Mouse (Mus musculus) CH12.LX (cell line): ENCODE data around the gene Abca17. TPM values are rescaled to one million over a fixed set of nuclear protein-coding genes. Genes with fewer than 3 reads are reported as not detected.
A peak's percentile ranks its signal among the peaks of the same experiment; 100 is the strongest.

Source experiments
- DNase-seq: peaks from one replicate; pipeline ENCODE4 v3.0.0-alpha.2; 2013; ENCODE audit errors: extremely low read depth
- H3K27ac ChIP-seq: 2 replicates; pipeline ENCODE4 v1.5.1; 2012; ENCODE audit warnings: low read depth, mild to moderate bottlenecking, control low read depth, moderate library complexity; ENCODE audit not compliant: insufficient read depth
- H3K27me3 ChIP-seq: replicated peaks from 2 replicates; pipeline ENCODE3; 2012; ENCODE audit warnings: inconsistent platforms
- H3K36me3 ChIP-seq, 2 experiments: replicated peaks in 1 of 2; 2 replicates each; pipeline versions ENCODE3 to v1.6.1; 2012; ENCODE audit warnings: inconsistent platforms in 1 of 2, low read length in 1 of 2, mild to moderate bottlenecking in 1 of 2, mixed read lengths in 1 of 2, moderate library complexity in 1 of 2; ENCODE audit not compliant: control insufficient read depth in 1 of 2, insufficient read depth in 1 of 2
- H3K4me1 ChIP-seq, 2 experiments: 2 replicates each; pipeline ENCODE4 v1.6.1; 2012; ENCODE audit warnings: inconsistent platforms in 1 of 2, moderate library complexity in 1 of 2; ENCODE audit not compliant: insufficient read depth in 2 of 2, control insufficient read depth in 1 of 2
- H3K4me2 ChIP-seq: 2 replicates; pipeline ENCODE4 v1.6.1; 2012; ENCODE audit warnings: low read depth, mild to moderate bottlenecking, control low read depth; ENCODE audit not compliant: poor library complexity, insufficient read depth, severe bottlenecking
- H3K4me3 ChIP-seq, 3 experiments: fragments of 150-350 bp in 1 of 3; sonication (generic) in 1 of 3; replicated peaks in 1 of 3; 2 replicates each; pipeline versions ENCODE3 to v1.5.1; 2011 to 2012; ENCODE audit warnings: low read depth in 2 of 3, low read length in 2 of 3, mild to moderate bottlenecking in 2 of 3, moderate library complexity in 2 of 3, control low read depth in 1 of 3, improper control_type of control experiment in 1 of 3, inconsistent platforms in 1 of 3, mixed read lengths in 1 of 3; ENCODE audit not compliant: poor library complexity in 1 of 3
- H3K79me2 ChIP-seq: replicated peaks from 2 replicates; pipeline ENCODE4 v1.6.1; 2012; ENCODE audit warnings: mild to moderate bottlenecking, moderate library complexity; ENCODE audit not compliant: control insufficient read depth, poor library complexity, insufficient read depth, severe bottlenecking; ENCODE audit errors: extremely low read depth
- H3K9ac ChIP-seq: 2 replicates; pipeline ENCODE4 v1.6.1; 2012; ENCODE audit warnings: low read depth, mild to moderate bottlenecking, control low read depth, moderate library complexity; ENCODE audit not compliant: insufficient read depth
- H3K9me3 ChIP-seq: replicated peaks from 2 replicates; pipeline ENCODE3; 2012; ENCODE audit warnings: low read length, inconsistent platforms, mixed read lengths
- BHLHE40 ChIP-seq: IDR thresholded peaks from 2 replicates; pipeline ENCODE4 v1.6.1; 2011; ENCODE audit warnings: mild to moderate bottlenecking, low read depth, low read length, improper control_type of control experiment
- ELF1 ChIP-seq: IDR thresholded peaks from 2 replicates; pipeline ENCODE4 v1.6.1; 2014; ENCODE audit warnings: low read depth, mild to moderate bottlenecking, inconsistent platforms, low read length, improper control_type of control experiment
- JUND ChIP-seq: conservative IDR thresholded peaks from 2 replicates; pipeline ENCODE4 v1.6.1; 2011; ENCODE audit warnings: low read depth, low read length, improper control_type of control experiment
- MAFK ChIP-seq: IDR thresholded peaks from 2 replicates; pipeline ENCODE4 v1.6.1; 2011; ENCODE audit warnings: low read length, improper control_type of control experiment; ENCODE audit not compliant: insufficient replicate concordance
- NELFE ChIP-seq: IDR thresholded peaks from 2 replicates; pipeline ENCODE4 v1.6.1; 2011; ENCODE audit warnings: low read depth, low read length, improper control_type of control experiment
- POLR2AphosphoS2 ChIP-seq: IDR thresholded peaks from 2 replicates; pipeline ENCODE4 v1.6.1; 2011; ENCODE audit warnings: low read depth, low read length, improper control_type of control experiment
- RAD21 ChIP-seq: IDR thresholded peaks from 2 replicates; pipeline ENCODE4 v1.6.1; 2011; ENCODE audit warnings: low read depth, mild to moderate bottlenecking, low read length, improper control_type of control experiment, moderate library complexity
- RCOR1 ChIP-seq: conservative IDR thresholded peaks from 2 replicates; pipeline ENCODE4 v1.6.1; 2012; ENCODE audit warnings: low read depth, mild to moderate bottlenecking, inconsistent platforms, low read length, improper control_type of control experiment
- ZC3H11A ChIP-seq: IDR thresholded peaks from 2 replicates; pipeline ENCODE4 v1.6.1; 2012; ENCODE audit warnings: low read depth, mild to moderate bottlenecking, inconsistent platforms, low read length, improper control_type of control experiment
- ZMIZ1 ChIP-seq: IDR thresholded peaks from 2 replicates; pipeline ENCODE4 v1.6.1; 2012; ENCODE audit warnings: low read depth, mild to moderate bottlenecking, inconsistent platforms, low read length, improper control_type of control experiment
- ZNF384 ChIP-seq: IDR thresholded peaks from 2 replicates; pipeline ENCODE4 v1.6.1; 2012; ENCODE audit warnings: low read depth, low read length, improper control_type of control experiment, inconsistent platforms
- dilution Hi-C: fragments of 300-500 bp; cut with MboI; formaldehyde crosslinking; loops from 2 replicates; pipeline ENCODE4 v1.14.3; 2020; ENCODE audit warnings: low sequenced_read_pairs; ENCODE audit not compliant: extremely low pct_unique_long_range_greater_than_20kb, extremely low pct_ligation_motif_present
- in situ Hi-C: fragments of 300-500 bp; cut with MboI; formaldehyde crosslinking; loops from 3 replicates; pipeline ENCODE4 v1.14.3; 2019; ENCODE audit warnings: low sequenced_read_pairs, low pct_ligation_motif_present, low pct_unique_long_range_greater_than_20kb, mixed read lengths
- polyA plus RNA-seq: library from polyadenylated mRNA; unstranded; fragments of >175 nt; gene quantifications from 2 replicates; pipeline ENCODE4 v1.2.1, GENCODE M21; 2012; ENCODE audit warnings: low read depth; ENCODE audit not compliant: insufficient read length
- total RNA-seq, 2 experiments: library from RNA; depleted of rRNA; stranded (reverse); fragments of 300-350 nt in 1 of 2; fragments of >200 nt in 1 of 2; gene quantifications; 2 replicates each; pipeline ENCODE4 v1.2.3; 2012 to 2014

The Abca17 gene
- total and polyA plus RNA-seq, 3 experiments = not detected

DNA sequence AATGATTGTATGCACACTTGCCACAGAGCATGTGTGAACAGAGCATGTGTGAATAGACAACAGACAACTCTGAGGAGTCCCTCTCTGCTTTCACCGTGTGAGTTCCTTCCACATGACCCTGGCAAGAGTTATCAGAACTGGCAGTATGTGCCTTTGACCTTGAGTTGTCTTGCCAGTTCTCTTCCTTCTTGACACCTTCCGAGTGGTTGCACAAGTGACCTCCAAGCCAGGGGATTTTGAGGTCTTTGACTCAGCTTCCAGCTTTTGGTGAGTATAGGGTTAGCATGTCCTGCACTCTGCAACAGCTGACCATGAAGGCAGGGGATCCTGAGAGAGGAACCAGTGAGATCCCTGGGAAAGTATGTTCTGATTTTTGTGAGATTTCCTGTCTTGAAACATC lies 27.6 kb upstream of the Abca17 start:
- DNase-seq = no peak
- dilution Hi-C loops (no loop called here), in situ Hi-C loops (no loop called here)
- H3K27ac ChIP-seq = no peak overlapping the region
- H3K4me2 ChIP-seq = no peak overlapping the region
- no peaks in the 10 kb centered on the region for H3K27me3 ChIP-seq
- peaks cover 3 to 17% of the 10 kb centered on the region in 2 experiments; a peak in 3 of 4 replicates for H3K4me1 ChIP-seq
- H3K9ac ChIP-seq = no peak overlapping the region
- no peaks in the 10 kb centered on the region for H3K79me2 ChIP-seq
- no peak for TF ChIP-seq ELF1
- no peak for TF ChIP-seq POLR2AphosphoS2
- no peak for TF ChIP-seq MAFK
- TF ChIP-seq ZMIZ1 = no peak
- H3K36me3 ChIP-seq = peaks cover 3 to 70% of the 10 kb centered on the region in 2 experiments
- no peak overlapping the region for H3K4me3 ChIP-seq
- no peaks in the 10 kb centered on the region for H3K9me3 ChIP-seq

GRCm38 (mm10) chr17:24375886-24376285 lies 25.0 kb upstream of the Abca17 start:
- Histone ChIP-seq H3K36me3 (peaks cover 3 to 72% of the 10 kb centered on the region in 2 experiments), H3K79me2 (no peaks in the 10 kb centered on the region), H3K4me1 (peaks cover 3 to 17% of the 10 kb centered on the region in 2 experiments; a peak in 3 of 4 replicates), H3K9me3 (no peaks in the 10 kb centered on the region), H3K4me3 (no peak overlapping the region), H3K27ac (no peak overlapping the region), H3K4me2 (no peak overlapping the region), H3K27me3 (no peaks in the 10 kb centered on the region), H3K9ac (no peak overlapping the region)
- no peak for DNase-seq
- in situ Hi-C loops (no loop called here), dilution Hi-C loops (no loop called here)
- no peak for TF ChIP-seq JUND
- TF ChIP-seq NELFE = no peak
- no peak for TF ChIP-seq RAD21
- TF ChIP-seq BHLHE40 = 0 out of 2 replicates have a peak, but pooled peaks have one; percentile 6

- dilution Hi-C loops (no loop called here), in situ Hi-C loops (no loop called here)
- Histone ChIP-seq H3K79me2 (no peaks in the 10 kb centered on the region), H3K36me3 (peaks cover 3 to 77% of the 10 kb centered on the region in 2 experiments), H3K4me3 (no peak overlapping the region), H3K9ac (no peak overlapping the region), H3K9me3 (no peaks in the 10 kb centered on the region), H3K27me3 (no peaks in the 10 kb centered on the region), H3K27ac (no peak overlapping the region), H3K4me1 (peaks cover 3 to 17% of the 10 kb centered on the region in 2 experiments; a peak in 3 of 4 replicates), H3K4me2 (no peak overlapping the region)
- no peak for TF ChIP-seq ZC3H11A
- TF ChIP-seq ZNF384 = peak; percentile 57
- TF ChIP-seq RCOR1 = no peak
- DNase-seq = no peak
These were observed 24.3 kb upstream of the Abca17 start for GRCm38 (mm10) chr17:24375094-24375712.
